Mouse (Mus musculus) 3T3-L1 (cell line): ENCODE data around the gene Gpsm2.
"Not testable (repeated sequence)": the region's sequence is repeated elsewhere in the genome, so short reads cannot be mapped to it uniquely, and the experiment has no call there.

ENCODE experiments used
- DNase-seq: peaks from one replicate; pipeline ENCODE4 v3.0.0-alpha.2; 2015; ENCODE audit warnings: low read depth, low spot score

Gene Gpsm2

GRCm38 (mm10) chr3:108655486-108655885 is 66.6 kb downstream of the Gpsm2 start:
- no peak for DNase-seq

- peak; percentile 26 for DNase-seq
These were observed 67.5 kb downstream of the Gpsm2 start for GRCm38 (mm10) chr3:108654566-108654965.

- peak; percentile 92 for DNase-seq
These were observed 68.3 kb downstream of the Gpsm2 start, which contains the start of gene Clcc1 for GRCm38 (mm10) chr3:108653710-108654379. Gene Clcc1, plus strand, starts transcription at chr3:108653913.

GRCm38 (mm10) chr3:108652866-108653642 is 69.1 kb downstream of the Gpsm2 start:
- peak; percentile 52 for DNase-seq

- DNase-seq = not testable (repeated sequence)
These were observed 74.4 kb downstream of the Gpsm2 start for GRCm38 (mm10) chr3:108647681-108648080.

- DNase-seq = no peak
These were observed 76.1 kb downstream of the Gpsm2 start for GRCm38 (mm10) chr3:108646036-108646435.

GRCm38 (mm10) chr3:108644856-108645255 is 77.3 kb downstream of the Gpsm2 start:
- no peak for DNase-seq

- DNase-seq = peak; percentile 30
These were observed 81.1 kb downstream of the Gpsm2 start for GRCm38 (mm10) chr3:108640998-108641397.

GRCm38 (mm10) chr3:108639412-108639811 is 82.7 kb downstream of the Gpsm2 start:
- DNase-seq = peak; percentile 18

- DNase-seq = no peak
These were observed 87.3 kb downstream of the Gpsm2 start for GRCm38 (mm10) chr3:108634761-108635160.
